Mouse (Mus musculus) G1E (cell line): ENCODE data around the gene Rbms3.

ENCODE experiments used
- CTCF ChIP-seq: IDR thresholded peaks from 2 replicates; pipeline ENCODE4 v1.5.1; 2012; ENCODE audit warnings: low read depth, low read length, inconsistent platforms, mixed read lengths
- GATA1 ChIP-seq: IDR thresholded peaks from 2 replicates; pipeline ENCODE4 v1.6.1; 2012; ENCODE audit warnings: borderline replicate concordance, low read length, inconsistent platforms, mixed read lengths

DNA sequence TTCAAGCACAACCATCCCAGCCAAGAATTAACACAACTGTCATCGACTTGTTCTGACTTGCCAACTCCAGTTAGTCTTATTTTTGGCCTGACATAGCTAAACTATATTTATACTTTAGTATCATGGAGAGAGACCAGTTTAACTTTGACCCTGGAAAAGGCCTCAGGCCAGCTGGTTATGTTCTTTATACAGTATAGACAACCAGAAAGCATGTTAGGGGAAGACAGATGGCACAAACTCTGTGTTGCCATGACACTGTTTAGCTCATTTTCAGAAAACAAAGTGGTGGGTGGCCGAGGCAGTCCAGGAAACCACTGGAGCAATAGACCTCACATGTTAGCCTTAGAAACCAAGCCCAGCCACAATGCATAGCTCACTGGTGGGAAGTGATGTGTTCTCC, 953.3 kb downstream of the Rbms3 start:
- TF ChIP-seq CTCF: no peak
- TF ChIP-seq GATA1: no peak
